Mouse (Mus musculus): Measurements from ENCODE around the gene Mrpl53.

DNA sequence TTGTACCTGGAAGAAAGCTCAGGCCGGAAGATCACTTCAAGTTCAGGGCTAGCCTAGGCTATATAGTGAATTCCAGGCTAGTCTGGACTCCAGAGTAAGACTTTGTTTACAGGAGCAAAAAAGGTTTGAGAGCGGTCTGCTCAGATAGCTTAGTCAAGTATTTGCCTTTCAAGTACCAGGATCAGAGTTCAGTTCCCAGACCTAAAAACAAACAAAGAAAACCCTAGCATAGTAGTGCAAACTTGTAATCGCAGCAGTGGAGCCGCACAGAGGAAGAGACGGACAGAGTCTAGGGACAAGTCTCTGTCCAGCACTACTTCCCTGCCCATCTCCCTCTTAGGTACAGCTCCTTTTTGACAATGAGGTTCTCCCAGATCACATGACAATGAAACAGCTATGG is 28.6 kb upstream of the Mrpl53 start:
- TF ChIP-seq CTCF (IDR thresholded peaks at IDR 0.05; ENCODE audit: control insufficient read depth, insufficient read depth, insufficient read length), result no peak
- TF ChIP-seq MAX (IDR thresholded peaks at IDR 0.05), result no peak
- no peak for TF ChIP-seq USF1 (IDR thresholded peaks at IDR 0.05; ENCODE audit: low read depth)
- no peak for TF ChIP-seq MYOD1 (IDR thresholded peaks at IDR 0.05; ENCODE audit: control insufficient read depth, insufficient read length, low read depth)

Measured in C2C12 (cell line).